Mouse (Mus musculus): ENCODE results near the gene Ttc24. TPM values are rescaled to one million over a fixed set of nuclear protein-coding genes. Genes with fewer than 3 reads are reported as not detected.

Ttc24 gene
- polyA plus RNA-seq, 1 experiment = 0.55 TPM

DNA sequence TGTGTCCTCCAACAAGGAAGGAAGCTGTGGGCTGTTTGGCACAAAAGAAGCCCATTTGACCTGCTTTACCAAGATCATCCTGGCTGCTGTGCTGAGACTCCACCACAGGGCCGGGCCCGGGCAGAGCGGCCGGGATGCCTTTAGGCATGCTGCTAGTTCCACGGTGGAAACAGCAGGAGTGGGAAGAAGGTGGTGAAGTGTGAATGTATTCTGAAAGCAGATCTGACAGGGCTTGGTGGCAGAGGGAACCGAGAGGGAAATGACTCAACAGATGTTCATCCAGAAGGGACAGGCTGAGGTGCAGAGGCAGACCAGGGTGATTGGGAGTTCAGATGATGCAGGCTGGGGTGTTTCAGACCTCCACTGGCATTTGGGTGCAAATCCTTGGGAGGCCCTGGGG lies 19.6 kb upstream of the Ttc24 start:
- WGBS = 65% methylated on average over 6 of the region's 6 CpGs
- Histone ChIP-seq H3K27me3 (ENCODE audit: control insufficient read depth, insufficient read depth, low read length) (no peaks in the 10 kb centered on the region), H3K36me3 (ENCODE audit: control insufficient read depth, insufficient read depth, low read length) (no peaks in the 10 kb centered on the region), H3K27ac (ENCODE audit: control insufficient read depth, insufficient read depth, low read length) (no peak overlapping the region), H3K4me3 (ENCODE audit: control insufficient read depth, insufficient read depth, low read length) (no peak overlapping the region), H3K4me1 (replicated peaks; ENCODE audit: control insufficient read depth, insufficient read depth, low read length) (no peaks in the 10 kb centered on the region)
- no peak for TF ChIP-seq POLR2A (IDR thresholded peaks at IDR 0.05; ENCODE audit: control insufficient read depth, extremely low read depth, insufficient read depth, low read length, poor library complexity)
- no peak for TF ChIP-seq CTCF (IDR thresholded peaks at IDR 0.05; ENCODE audit: borderline replicate concordance, control insufficient read depth, extremely low read depth, insufficient read depth, low read length, poor library complexity)
- DNase-seq = no peak

DNA sequence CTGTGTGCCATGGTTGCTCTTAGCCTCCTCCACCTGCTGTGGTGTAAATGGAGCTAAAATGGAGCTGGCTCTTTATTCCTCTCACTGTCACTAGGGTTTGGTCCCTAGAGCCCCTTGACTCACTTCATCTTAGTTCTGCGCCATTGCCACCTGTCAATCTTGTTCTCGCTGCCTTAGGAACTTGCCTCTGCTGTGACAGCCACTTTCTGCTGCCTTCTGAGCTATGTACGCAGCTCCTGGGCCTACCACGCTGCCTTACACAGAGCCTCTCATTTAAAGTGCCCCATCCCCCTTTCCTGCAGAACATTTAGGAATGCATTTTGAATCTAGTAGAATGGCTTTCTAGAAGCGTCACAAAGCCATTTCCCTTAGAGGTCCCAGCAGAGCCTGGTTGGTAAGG lies 16.0 kb upstream of the Ttc24 start:
- Histone ChIP-seq H3K27ac (ENCODE audit: control insufficient read depth, insufficient read depth, low read length) (no peak overlapping the region), H3K27me3 (ENCODE audit: control insufficient read depth, insufficient read depth, low read length) (no peaks in the 10 kb centered on the region), H3K4me3 (ENCODE audit: control insufficient read depth, insufficient read depth, low read length) (no peak overlapping the region), H3K36me3 (ENCODE audit: control insufficient read depth, insufficient read depth, low read length) (no peaks in the 10 kb centered on the region), H3K4me1 (replicated peaks; ENCODE audit: control insufficient read depth, insufficient read depth, low read length) (no peaks in the 10 kb centered on the region)
- TF ChIP-seq CTCF (IDR thresholded peaks at IDR 0.05; ENCODE audit: borderline replicate concordance, control insufficient read depth, extremely low read depth, insufficient read depth, low read length, poor library complexity) = no peak
- TF ChIP-seq POLR2A (IDR thresholded peaks at IDR 0.05; ENCODE audit: control insufficient read depth, extremely low read depth, insufficient read depth, low read length, poor library complexity) = no peak
- 99% methylated on average over 5 of the region's 5 CpGs for WGBS
- no peak for DNase-seq

DNA sequence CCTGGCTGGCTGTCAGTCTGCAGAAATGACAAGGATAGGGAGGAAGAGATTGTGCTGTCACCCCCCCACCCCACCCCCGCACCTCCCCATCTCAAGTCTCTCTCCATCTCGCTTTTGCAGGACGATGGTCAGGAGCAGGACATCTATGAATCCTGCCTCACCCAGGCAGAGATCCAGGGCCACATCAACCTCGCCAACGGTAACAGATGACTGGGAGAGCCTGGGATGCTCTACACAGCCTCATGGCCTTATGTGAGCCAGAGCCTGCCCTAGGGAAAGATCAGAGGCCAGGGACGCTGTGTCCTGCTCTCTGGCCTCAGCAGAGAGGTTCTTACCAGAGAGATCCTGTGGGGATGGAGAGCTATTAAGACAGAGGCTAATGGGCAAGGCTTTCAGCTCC lies 12.5 kb upstream of the Ttc24 start:
- TF ChIP-seq CTCF (IDR thresholded peaks at IDR 0.05; ENCODE audit: borderline replicate concordance, control insufficient read depth, extremely low read depth, insufficient read depth, low read length, poor library complexity) = no peak
- TF ChIP-seq POLR2A (IDR thresholded peaks at IDR 0.05; ENCODE audit: control insufficient read depth, extremely low read depth, insufficient read depth, low read length, poor library complexity) = no peak
- Histone ChIP-seq H3K4me1 (replicated peaks; ENCODE audit: control insufficient read depth, insufficient read depth, low read length) (no peaks in the 10 kb centered on the region), H3K4me3 (ENCODE audit: control insufficient read depth, insufficient read depth, low read length) (no peak overlapping the region), H3K27me3 (ENCODE audit: control insufficient read depth, insufficient read depth, low read length) (no peaks in the 10 kb centered on the region), H3K36me3 (ENCODE audit: control insufficient read depth, insufficient read depth, low read length) (no peaks in the 10 kb centered on the region), H3K27ac (ENCODE audit: control insufficient read depth, insufficient read depth, low read length) (no peak overlapping the region)
- 98% methylated on average over 6 of the region's 6 CpGs for WGBS
- DNase-seq = no peak

DNA sequence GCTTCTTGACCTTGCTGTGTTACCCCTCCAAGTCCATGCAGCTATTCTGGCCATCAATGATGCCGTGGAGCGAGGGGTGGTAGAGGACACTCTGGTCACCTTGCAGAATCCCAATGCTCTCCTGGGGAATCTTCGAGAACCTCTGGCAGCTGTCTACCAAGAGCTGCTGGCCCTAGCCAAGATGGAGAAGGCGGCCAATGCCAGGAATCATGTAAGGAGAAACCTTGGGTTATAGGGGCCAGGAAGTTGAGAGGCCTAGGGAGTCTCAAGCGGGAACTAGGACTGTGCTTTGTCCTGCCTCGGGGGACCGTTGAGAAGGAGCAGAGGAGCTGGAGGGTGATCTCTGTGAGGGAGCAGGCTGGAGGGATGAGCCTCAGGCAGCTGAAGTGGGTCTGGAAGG lies 12.0 kb upstream of the Ttc24 start:
- Histone ChIP-seq H3K4me3 (ENCODE audit: control insufficient read depth, insufficient read depth, low read length) (no peak overlapping the region), H3K4me1 (replicated peaks; ENCODE audit: control insufficient read depth, insufficient read depth, low read length) (no peaks in the 10 kb centered on the region), H3K36me3 (ENCODE audit: control insufficient read depth, insufficient read depth, low read length) (no peaks in the 10 kb centered on the region), H3K27me3 (ENCODE audit: control insufficient read depth, insufficient read depth, low read length) (no peaks in the 10 kb centered on the region), H3K27ac (ENCODE audit: control insufficient read depth, insufficient read depth, low read length) (no peak overlapping the region)
- TF ChIP-seq CTCF (IDR thresholded peaks at IDR 0.05; ENCODE audit: borderline replicate concordance, control insufficient read depth, extremely low read depth, insufficient read depth, low read length, poor library complexity) (no peak), POLR2A (IDR thresholded peaks at IDR 0.05; ENCODE audit: control insufficient read depth, extremely low read depth, insufficient read depth, low read length, poor library complexity) (no peak)
- WGBS = 97% methylated on average over 7 of the region's 7 CpGs
- no peak for DNase-seq

DNA sequence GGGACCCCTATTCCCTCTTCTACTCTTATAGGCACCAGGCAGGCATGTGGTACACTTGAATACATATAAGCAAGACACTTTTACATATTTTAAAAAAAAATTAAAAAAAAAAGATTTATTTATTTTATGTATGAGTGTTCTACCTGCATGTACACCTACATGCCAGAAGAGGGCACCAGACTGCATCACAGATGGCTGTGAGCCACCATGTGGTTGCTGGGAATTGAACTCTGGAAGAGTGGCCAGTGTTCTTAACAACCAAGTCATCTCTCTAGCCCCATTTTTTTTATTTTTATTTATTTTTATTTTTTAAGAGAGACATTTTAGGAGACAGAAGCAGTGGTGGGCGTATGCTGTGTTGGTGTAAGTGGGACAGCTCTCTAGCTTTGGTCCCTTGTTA lies 9.6 kb upstream of the Ttc24 start:
- WGBS = 97% methylated on average over 1 of the region's 1 CpGs
- Histone ChIP-seq H3K4me3 (ENCODE audit: control insufficient read depth, insufficient read depth, low read length) (no peak overlapping the region), H3K27ac (ENCODE audit: control insufficient read depth, insufficient read depth, low read length) (no peak overlapping the region), H3K4me1 (replicated peaks; ENCODE audit: control insufficient read depth, insufficient read depth, low read length) (peaks cover under 1% of the 10 kb centered on the region; the same call in 1 of the 2 replicates), H3K27me3 (ENCODE audit: control insufficient read depth, insufficient read depth, low read length) (no peaks in the 10 kb centered on the region), H3K36me3 (ENCODE audit: control insufficient read depth, insufficient read depth, low read length) (no peaks in the 10 kb centered on the region)
- no peak for TF ChIP-seq CTCF (IDR thresholded peaks at IDR 0.05; ENCODE audit: borderline replicate concordance, control insufficient read depth, extremely low read depth, insufficient read depth, low read length, poor library complexity)
- TF ChIP-seq POLR2A (IDR thresholded peaks at IDR 0.05; ENCODE audit: control insufficient read depth, extremely low read depth, insufficient read depth, low read length, poor library complexity) = no peak
- peak; percentile 17 for DNase-seq

DNA sequence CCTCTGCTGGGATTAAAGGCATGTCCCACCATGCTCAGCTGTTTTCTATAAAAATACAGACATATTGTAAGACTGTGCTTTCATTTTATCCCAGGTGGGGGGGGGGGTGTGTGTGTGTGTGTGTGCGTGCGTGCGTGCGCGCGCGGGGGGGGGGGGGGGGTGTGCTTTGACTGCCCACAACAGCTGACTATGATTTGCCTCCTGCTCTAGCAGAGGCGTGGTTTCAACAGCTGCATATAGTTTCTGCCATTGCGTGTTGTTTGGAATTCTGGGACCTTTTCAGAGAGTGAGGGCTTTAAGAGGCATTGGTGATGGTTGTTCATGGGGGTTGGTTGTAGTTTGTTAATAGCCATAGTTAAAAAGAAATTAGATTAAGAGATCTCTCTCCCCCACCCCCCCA lies 7.4 kb upstream of the Ttc24 start:
- 94% methylated on average over 9 of the region's 9 CpGs for WGBS
- Histone ChIP-seq H3K4me3 (ENCODE audit: control insufficient read depth, insufficient read depth, low read length) (no peak overlapping the region), H3K27me3 (ENCODE audit: control insufficient read depth, insufficient read depth, low read length) (no peaks in the 10 kb centered on the region), H3K4me1 (replicated peaks; ENCODE audit: control insufficient read depth, insufficient read depth, low read length) (peaks cover 9% of the 10 kb centered on the region), H3K36me3 (ENCODE audit: control insufficient read depth, insufficient read depth, low read length) (no peaks in the 10 kb centered on the region), H3K27ac (ENCODE audit: control insufficient read depth, insufficient read depth, low read length) (no peak overlapping the region)
- TF ChIP-seq CTCF (IDR thresholded peaks at IDR 0.05; ENCODE audit: borderline replicate concordance, control insufficient read depth, extremely low read depth, insufficient read depth, low read length, poor library complexity) (no peak), POLR2A (IDR thresholded peaks at IDR 0.05; ENCODE audit: control insufficient read depth, extremely low read depth, insufficient read depth, low read length, poor library complexity) (no peak)
- DNase-seq = no peak

DNA sequence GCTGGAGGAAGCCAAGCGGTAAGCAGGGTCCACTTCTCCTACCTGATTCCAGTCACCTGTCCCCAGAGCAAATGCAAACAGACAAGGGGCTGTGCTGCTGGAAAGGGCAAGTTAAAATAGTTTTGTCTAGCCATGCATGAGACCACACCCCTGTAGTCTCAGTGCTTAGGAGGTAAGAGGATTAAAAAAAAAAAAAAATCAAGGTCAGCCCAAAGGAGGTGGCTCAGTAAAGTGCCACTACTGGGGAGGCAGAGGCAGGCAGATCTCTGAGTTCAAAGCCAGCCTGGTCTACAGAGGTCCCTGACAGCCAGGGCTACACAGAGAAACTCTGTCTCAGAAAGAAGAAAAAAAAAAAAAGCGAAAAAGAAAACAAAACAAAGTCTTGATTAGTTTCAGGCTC lies 5.9 kb upstream of the Ttc24 start:
- H3K36me3 ChIP-seq (ENCODE audit: control insufficient read depth, insufficient read depth, low read length) = no peaks in the 10 kb centered on the region
- H3K27ac ChIP-seq (ENCODE audit: control insufficient read depth, insufficient read depth, low read length) = no peak overlapping the region
- no peak for TF ChIP-seq CTCF (IDR thresholded peaks at IDR 0.05; ENCODE audit: borderline replicate concordance, control insufficient read depth, extremely low read depth, insufficient read depth, low read length, poor library complexity)
- TF ChIP-seq POLR2A (IDR thresholded peaks at IDR 0.05; ENCODE audit: control insufficient read depth, extremely low read depth, insufficient read depth, low read length, poor library complexity) = no peak
- DNase-seq = no peak
- 95% methylated on average over 2 of the region's 2 CpGs for WGBS
- H3K27me3 ChIP-seq (ENCODE audit: control insufficient read depth, insufficient read depth, low read length) = no peaks in the 10 kb centered on the region
- H3K4me3 ChIP-seq (ENCODE audit: control insufficient read depth, insufficient read depth, low read length) = no peak overlapping the region
- H3K4me1 ChIP-seq (replicated peaks; ENCODE audit: control insufficient read depth, insufficient read depth, low read length) = peaks cover 9% of the 10 kb centered on the region
